Mouse (Mus musculus): ENCODE measurements at regions not wholly inside any gene's neighbourhood (a gene's known extent, or its start where the extent isn't known, plus 50 kb on each side); places are given as distances from the start of the nearest gene placed in this dataset.

DNA sequence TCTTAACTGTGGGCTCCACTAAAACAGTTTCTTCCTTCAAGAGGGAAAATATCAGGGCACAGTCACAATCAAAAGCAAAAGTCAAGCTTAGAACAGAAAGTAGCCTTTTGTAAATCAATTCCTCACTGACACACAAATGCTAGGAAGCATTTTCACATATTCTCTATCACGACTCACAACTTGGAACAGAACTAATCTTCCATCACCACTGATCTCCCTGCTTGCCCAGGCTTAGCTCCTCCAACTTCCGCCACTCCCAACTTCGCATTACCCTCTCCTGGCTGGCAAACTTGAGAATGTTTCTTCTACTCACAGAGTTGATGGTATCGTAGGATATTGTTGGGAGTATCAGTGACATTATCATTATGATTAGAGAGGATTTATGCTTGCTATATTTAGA, 284.7 kb downstream of the Cdh11 start:
- no peak for ATAC-seq (ENCODE audit: insufficient number of reproducible peaks, insufficient read depth, low FRiP score, low read depth)
- Histone ChIP-seq H3K27me3 (ENCODE audit: control insufficient read depth, insufficient read depth, low read length) (no peaks in the 10 kb centered on the region), H3K36me3 (ENCODE audit: control insufficient read depth, insufficient read depth, low read length) (no peaks in the 10 kb centered on the region), H3K27ac (ENCODE audit: low read length) (no peak overlapping the region), H3K9me3 (ENCODE audit: control insufficient read depth, low read depth, low read length) (no peaks in the 10 kb centered on the region), H3K4me3 (ENCODE audit: low read depth, low read length) (no peak overlapping the region), H3K4me2 (replicated peaks; ENCODE audit: low read depth, low read length) (no peak overlapping the region), H3K9ac (replicated peaks; ENCODE audit: low read depth, low read length) (no peak overlapping the region), H3K4me1 (ENCODE audit: control insufficient read depth, insufficient read depth, low read length) (no peaks in the 10 kb centered on the region)
- WGBS = 74% methylated on average over 4 of the region's 4 CpGs

DNA sequence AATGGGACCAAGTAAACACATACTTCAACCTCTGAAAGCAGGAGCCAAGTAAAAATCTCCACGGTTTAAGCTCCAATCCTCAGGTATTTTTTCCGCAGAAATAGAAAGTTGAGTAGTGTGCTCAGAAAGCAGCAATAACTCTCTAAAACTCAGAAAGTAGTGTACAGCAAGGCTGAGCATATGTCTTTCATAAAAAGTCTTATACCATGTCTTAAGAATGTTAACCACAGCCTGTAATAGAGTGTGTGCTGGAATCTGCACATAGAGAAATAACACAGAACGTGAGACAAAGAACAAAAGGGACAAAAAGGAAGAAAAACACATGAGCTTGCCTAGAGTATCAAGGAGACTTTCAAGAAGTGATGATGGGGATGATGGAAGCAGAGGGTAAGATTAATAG, 285.2 kb downstream of the Cdh11 start:
- H3K9ac ChIP-seq (replicated peaks; ENCODE audit: low read depth, low read length) = no peak overlapping the region
- 73% methylated on average over 3 of the region's 3 CpGs for WGBS
- H3K4me1 ChIP-seq (ENCODE audit: control insufficient read depth, insufficient read depth, low read length) = no peaks in the 10 kb centered on the region
- H3K36me3 ChIP-seq (ENCODE audit: control insufficient read depth, insufficient read depth, low read length) = no peaks in the 10 kb centered on the region
- no peak overlapping the region for H3K27ac ChIP-seq (ENCODE audit: low read length)
- no peak overlapping the region for H3K4me3 ChIP-seq (ENCODE audit: low read depth, low read length)
- no peak for ATAC-seq (ENCODE audit: insufficient number of reproducible peaks, insufficient read depth, low FRiP score, low read depth)
- H3K27me3 ChIP-seq (ENCODE audit: control insufficient read depth, insufficient read depth, low read length) = no peaks in the 10 kb centered on the region
- H3K9me3 ChIP-seq (ENCODE audit: control insufficient read depth, low read depth, low read length) = no peaks in the 10 kb centered on the region
- no peak overlapping the region for H3K4me2 ChIP-seq (replicated peaks; ENCODE audit: low read depth, low read length)

- no peak overlapping the region for H3K27ac ChIP-seq (ENCODE audit: low read length)
- H3K4me3 ChIP-seq (ENCODE audit: low read depth, low read length) = no peak overlapping the region
- H3K9me3 ChIP-seq (ENCODE audit: control insufficient read depth, low read depth, low read length) = no peaks in the 10 kb centered on the region
- no peak overlapping the region for H3K4me2 ChIP-seq (replicated peaks; ENCODE audit: low read depth, low read length)
- no peaks in the 10 kb centered on the region for H3K27me3 ChIP-seq (ENCODE audit: control insufficient read depth, insufficient read depth, low read length)
- H3K9ac ChIP-seq (replicated peaks; ENCODE audit: low read depth, low read length) = no peak overlapping the region
- 53% methylated on average over 4 of the region's 4 CpGs for WGBS
- no peaks in the 10 kb centered on the region for H3K36me3 ChIP-seq (ENCODE audit: control insufficient read depth, insufficient read depth, low read length)
- H3K4me1 ChIP-seq (ENCODE audit: control insufficient read depth, insufficient read depth, low read length) = no peaks in the 10 kb centered on the region
- ATAC-seq (ENCODE audit: insufficient number of reproducible peaks, insufficient read depth, low FRiP score, low read depth) = no peak
Observed at GRCm38 (mm10) chr8:102499091-102499490, 286.4 kb downstream of the Cdh11 start.

DNA sequence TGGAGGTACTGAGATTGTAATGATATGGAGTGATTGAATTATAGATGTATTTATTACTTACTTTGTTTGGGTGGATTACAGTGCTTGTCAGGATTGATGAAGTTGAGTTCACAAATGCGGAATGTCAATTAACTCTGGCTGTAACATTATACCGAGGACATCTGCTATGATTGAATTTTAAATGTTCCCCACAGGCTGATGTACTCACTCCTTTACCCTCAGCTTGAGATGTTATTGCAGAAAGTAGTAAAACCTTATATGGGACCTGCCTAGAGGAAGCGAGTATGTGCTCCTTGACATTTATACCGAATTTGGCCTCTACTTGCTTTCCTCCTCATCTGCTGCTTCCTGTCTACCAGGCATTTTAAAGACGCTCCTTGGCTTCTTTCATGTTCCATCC, 288.3 kb downstream of the Cdh11 start:
- Histone ChIP-seq H3K27ac (ENCODE audit: low read length) (no peak overlapping the region), H3K4me3 (ENCODE audit: low read depth, low read length) (no peak overlapping the region), H3K9me3 (ENCODE audit: control insufficient read depth, low read depth, low read length) (no peaks in the 10 kb centered on the region), H3K27me3 (ENCODE audit: control insufficient read depth, insufficient read depth, low read length) (no peaks in the 10 kb centered on the region), H3K4me1 (ENCODE audit: control insufficient read depth, insufficient read depth, low read length) (no peaks in the 10 kb centered on the region), H3K36me3 (ENCODE audit: control insufficient read depth, insufficient read depth, low read length) (no peaks in the 10 kb centered on the region), H3K4me2 (replicated peaks; ENCODE audit: low read depth, low read length) (no peak overlapping the region), H3K9ac (replicated peaks; ENCODE audit: low read depth, low read length) (no peak overlapping the region)
- WGBS = 69% methylated on average over 5 of the region's 5 CpGs
- no peak for ATAC-seq (ENCODE audit: insufficient number of reproducible peaks, insufficient read depth, low FRiP score, low read depth)

DNA sequence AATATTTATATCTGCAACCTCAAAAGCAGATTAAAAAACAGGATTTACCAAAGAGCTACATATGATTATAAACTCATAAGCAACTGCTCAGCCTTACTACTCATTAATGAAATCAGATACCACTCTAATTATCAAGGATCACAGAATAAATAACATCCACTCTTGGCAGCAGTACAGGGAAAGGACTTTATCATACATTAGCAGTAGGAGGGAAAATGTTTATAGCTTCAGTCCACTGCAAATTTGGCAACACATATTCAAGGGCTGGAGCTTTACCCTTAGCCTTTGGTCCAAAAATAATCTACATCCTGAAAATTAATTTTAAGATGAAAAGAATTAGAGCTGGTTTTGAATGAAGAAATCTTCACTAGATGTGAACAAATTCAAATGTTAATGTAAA, 288.7 kb downstream of the Cdh11 start:
- no peak overlapping the region for H3K4me3 ChIP-seq (ENCODE audit: low read depth, low read length)
- no peaks in the 10 kb centered on the region for H3K27me3 ChIP-seq (ENCODE audit: control insufficient read depth, insufficient read depth, low read length)
- no peaks in the 10 kb centered on the region for H3K4me1 ChIP-seq (ENCODE audit: control insufficient read depth, insufficient read depth, low read length)
- no peaks in the 10 kb centered on the region for H3K9me3 ChIP-seq (ENCODE audit: control insufficient read depth, low read depth, low read length)
- H3K9ac ChIP-seq (replicated peaks; ENCODE audit: low read depth, low read length) = no peak overlapping the region
- H3K27ac ChIP-seq (ENCODE audit: low read length) = no peak overlapping the region
- no peaks in the 10 kb centered on the region for H3K36me3 ChIP-seq (ENCODE audit: control insufficient read depth, insufficient read depth, low read length)
- no peak for ATAC-seq (ENCODE audit: insufficient number of reproducible peaks, insufficient read depth, low FRiP score, low read depth)
- no peak overlapping the region for H3K4me2 ChIP-seq (replicated peaks; ENCODE audit: low read depth, low read length)

DNA sequence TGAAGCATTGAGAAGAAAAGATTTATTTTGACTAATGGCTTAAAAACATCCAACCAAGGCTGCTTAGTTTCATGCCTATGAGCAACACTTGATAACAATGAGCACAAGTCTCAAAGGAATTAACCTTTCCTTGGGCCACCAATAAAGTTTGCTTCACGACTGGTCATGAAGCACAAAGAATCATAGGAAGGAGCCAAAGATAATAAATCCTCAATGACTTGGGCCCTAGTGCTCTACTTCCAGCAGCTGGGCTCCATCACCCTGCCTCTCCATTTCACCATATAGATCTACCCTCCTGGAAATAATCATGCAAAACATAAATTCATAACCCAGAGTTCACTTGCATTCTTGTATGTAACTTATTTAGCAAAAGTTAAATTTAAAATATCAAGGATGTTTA, 289.4 kb downstream of the Cdh11 start:
- ATAC-seq (ENCODE audit: insufficient number of reproducible peaks, insufficient read depth, low FRiP score, low read depth) = no peak
- H3K27ac ChIP-seq (ENCODE audit: low read length) = no peak overlapping the region

DNA sequence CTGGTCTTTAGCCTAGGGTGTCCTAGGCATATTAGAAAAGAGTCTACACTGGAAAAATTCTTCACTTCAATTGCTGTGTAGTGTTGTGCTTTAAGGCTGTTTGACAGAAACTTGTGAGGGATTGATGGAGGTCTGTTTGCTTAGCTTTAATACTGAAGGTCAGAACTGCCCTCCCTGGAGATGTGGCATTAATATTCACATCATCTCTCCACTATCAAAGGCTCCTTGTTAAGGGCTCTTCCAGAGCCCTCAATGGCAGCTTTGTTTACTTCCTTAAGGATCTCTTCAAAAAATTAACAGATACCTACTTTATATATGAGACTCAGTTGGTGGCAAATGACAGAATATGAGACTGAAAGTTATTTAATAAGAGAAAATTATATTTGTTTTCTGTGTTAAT, 294.4 kb downstream of the Cdh11 start:
- ATAC-seq (ENCODE audit: insufficient number of reproducible peaks, insufficient read depth, low FRiP score, low read depth) = no peak
- H3K9me3 ChIP-seq (ENCODE audit: control insufficient read depth, low read depth, low read length) = no peaks in the 10 kb centered on the region
- H3K4me3 ChIP-seq (ENCODE audit: low read depth, low read length) = no peak overlapping the region
- no peak overlapping the region for H3K9ac ChIP-seq (replicated peaks; ENCODE audit: low read depth, low read length)
- no peaks in the 10 kb centered on the region for H3K36me3 ChIP-seq (ENCODE audit: control insufficient read depth, insufficient read depth, low read length)
- no peak overlapping the region for H3K4me2 ChIP-seq (replicated peaks; ENCODE audit: low read depth, low read length)
- no peaks in the 10 kb centered on the region for H3K27me3 ChIP-seq (ENCODE audit: control insufficient read depth, insufficient read depth, low read length)
- H3K27ac ChIP-seq (ENCODE audit: low read length) = no peak overlapping the region
- H3K4me1 ChIP-seq (ENCODE audit: control insufficient read depth, insufficient read depth, low read length) = no peaks in the 10 kb centered on the region

More for the DNA sequence above, 289.4 kb downstream of the Cdh11 start:
- Histone ChIP-seq H3K9ac (replicated peaks; ENCODE audit: low read depth, low read length) (no peak overlapping the region), H3K4me3 (ENCODE audit: low read depth, low read length) (no peak overlapping the region), H3K27me3 (ENCODE audit: control insufficient read depth, insufficient read depth, low read length) (no peaks in the 10 kb centered on the region), H3K36me3 (ENCODE audit: control insufficient read depth, insufficient read depth, low read length) (no peaks in the 10 kb centered on the region), H3K4me1 (ENCODE audit: control insufficient read depth, insufficient read depth, low read length) (no peaks in the 10 kb centered on the region), H3K9me3 (ENCODE audit: control insufficient read depth, low read depth, low read length) (no peaks in the 10 kb centered on the region), H3K4me2 (replicated peaks; ENCODE audit: low read depth, low read length) (no peak overlapping the region)
- WGBS = 28% methylated on average over 1 of the region's 1 CpGs

- Histone ChIP-seq H3K36me3 (ENCODE audit: control insufficient read depth, insufficient read depth, low read length) (no peaks in the 10 kb centered on the region), H3K4me3 (ENCODE audit: low read depth, low read length) (no peak overlapping the region), H3K27me3 (ENCODE audit: control insufficient read depth, insufficient read depth, low read length) (no peaks in the 10 kb centered on the region), H3K27ac (ENCODE audit: low read length) (no peak overlapping the region), H3K9ac (replicated peaks; ENCODE audit: low read depth, low read length) (no peak overlapping the region), H3K4me2 (replicated peaks; ENCODE audit: low read depth, low read length) (no peak overlapping the region), H3K4me1 (ENCODE audit: control insufficient read depth, insufficient read depth, low read length) (no peaks in the 10 kb centered on the region), H3K9me3 (ENCODE audit: control insufficient read depth, low read depth, low read length) (no peaks in the 10 kb centered on the region)
- WGBS = 97% methylated on average over 1 of the region's 1 CpGs
- no peak for ATAC-seq (ENCODE audit: insufficient number of reproducible peaks, insufficient read depth, low FRiP score, low read depth)
Observed at GRCm38 (mm10) chr8:102488284-102488683, 297.2 kb downstream of the Cdh11 start.

DNA sequence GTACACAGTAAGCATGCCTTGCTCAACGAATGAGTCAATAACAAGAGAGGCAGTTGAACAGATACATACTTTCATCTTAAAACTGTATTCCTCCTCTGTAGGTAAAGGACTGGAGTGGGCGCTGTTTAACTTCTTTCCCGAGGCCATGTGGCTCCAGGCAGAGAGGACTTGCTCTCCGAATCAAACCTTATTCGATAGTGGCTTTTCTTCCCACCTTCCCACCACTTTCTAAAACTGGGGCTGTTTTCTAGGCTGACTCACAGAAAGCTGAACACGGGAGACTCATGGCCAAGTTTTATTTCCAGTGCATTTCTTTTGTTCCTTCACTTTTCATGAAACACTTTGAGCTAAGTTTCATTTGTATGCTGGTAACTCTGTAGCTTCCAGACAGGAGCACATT, 297.6 kb downstream of the Cdh11 start:
- Histone ChIP-seq H3K9me3 (ENCODE audit: control insufficient read depth, low read depth, low read length) (no peaks in the 10 kb centered on the region), H3K27me3 (ENCODE audit: control insufficient read depth, insufficient read depth, low read length) (no peaks in the 10 kb centered on the region), H3K27ac (ENCODE audit: low read length) (no peak overlapping the region), H3K4me1 (ENCODE audit: control insufficient read depth, insufficient read depth, low read length) (no peaks in the 10 kb centered on the region), H3K4me3 (ENCODE audit: low read depth, low read length) (no peak overlapping the region), H3K9ac (replicated peaks; ENCODE audit: low read depth, low read length) (no peak overlapping the region), H3K4me2 (replicated peaks; ENCODE audit: low read depth, low read length) (no peak overlapping the region), H3K36me3 (ENCODE audit: control insufficient read depth, insufficient read depth, low read length) (no peaks in the 10 kb centered on the region)
- WGBS = 83% methylated on average over 6 of the region's 6 CpGs
- ATAC-seq (ENCODE audit: insufficient number of reproducible peaks, insufficient read depth, low FRiP score, low read depth) = no peak

Data from stomach, embryonic 14.5 days (tissue).